Mouse (Mus musculus) heart, postnatal 0 days (tissue): ENCODE measurements around the gene A730049H05Rik.

Experiments used
- CTCF ChIP-seq: IDR thresholded peaks from 2 replicates; pipeline ENCODE4 v1.5.1; 2016; ENCODE audit warnings: antibody characterized with exemption, control low read depth, low read depth
- EP300 ChIP-seq: IDR thresholded peaks from 2 replicates; pipeline ENCODE4 v1.6.1; 2016; ENCODE audit warnings: antibody characterized with exemption, low read depth

GRCm38 (mm10) chr6:92816311-92816751 lies at the start of gene A730049H05Rik:
- TF ChIP-seq CTCF (no peak), EP300 (no peak)
